Mouse (Mus musculus) kidney, postnatal 0 days (tissue): ENCODE data around the gene Dhodh. TPM values are rescaled to one million over a fixed set of nuclear protein-coding genes. Genes with fewer than 3 reads are reported as not detected.

Source experiments
- ATAC-seq: fragments of 200-750 bp; cut with Nextera tagmentation; replicated peaks from 2 replicates; pipeline ENCODE4 v1.8.0; 2017; ENCODE audit warnings: low read depth, moderate number of reproducible peaks, moderate TSS enrichment, moderate library complexity; ENCODE audit not compliant: low FRiP score
- DNase-seq: peaks from one replicate; pipeline ENCODE4 v3.0.0-alpha.2; 2016; ENCODE audit warnings: low spot score
- H3K27ac ChIP-seq: fragments of 300-500 bp; sonication (generic); 2 replicates; pipeline ENCODE4 v1.5.1; 2014; ENCODE audit warnings: mild to moderate bottlenecking
- H3K27me3 ChIP-seq: fragments of 300-500 bp; sonication (generic); 2 replicates; pipeline ENCODE4 v1.6.1; 2014; ENCODE audit warnings: low read length, mixed read lengths; ENCODE audit not compliant: insufficient read depth
- H3K36me3 ChIP-seq: fragments of 300-500 bp; sonication (generic); 2 replicates; pipeline ENCODE4 v1.6.1; 2014; ENCODE audit warnings: low read length, mixed read lengths; ENCODE audit not compliant: insufficient read depth
- H3K4me1 ChIP-seq: fragments of 300-500 bp; sonication (generic); replicated peaks from 2 replicates; pipeline ENCODE4 v1.6.1; 2014; ENCODE audit warnings: antibody characterized with exemption, low read length, mixed read lengths; ENCODE audit not compliant: insufficient read depth
- H3K4me2 ChIP-seq: fragments of 300-500 bp; sonication (generic); 2 replicates; pipeline ENCODE4 v1.6.1; 2014; ENCODE audit warnings: mild to moderate bottlenecking, low read length, moderate library complexity, mixed read lengths
- H3K4me3 ChIP-seq: fragments of 300-500 bp; sonication (generic); replicated peaks from 2 replicates; pipeline ENCODE4 v1.5.1; 2014; ENCODE audit warnings: low read depth, low read length
- H3K9ac ChIP-seq: fragments of 300-500 bp; sonication (generic); 2 replicates; pipeline ENCODE4 v1.6.1; 2014; ENCODE audit warnings: low read depth, low read length
- H3K9me3 ChIP-seq: fragments of 300-500 bp; sonication (generic); replicated peaks from 2 replicates; pipeline ENCODE4 v1.6.1; 2016; ENCODE audit warnings: low read length, inconsistent platforms, mixed read lengths
- CTCF ChIP-seq: IDR thresholded peaks from 2 replicates; pipeline ENCODE4 v1.5.1; 2016; ENCODE audit warnings: antibody characterized with exemption, low read depth, mild to moderate bottlenecking, moderate library complexity
- WGBS: fragments of 180-500 bp; shearing (Covaris S2); extraction: QIAGEN DNeasy Blood & Tissue Kit; methylation state at CpG from one replicate; pipeline ENCODE4 v1.1.7; 2014; 5-methylcytosine and 5-hydroxymethylcytosine counted together
- polyA plus RNA-seq: library from polyadenylated mRNA; unstranded; fragments of >200 nt; fragmentation: Nextera tagmentation; extraction: Ambion mirVana; gene quantifications from 2 replicates; pipeline ENCODE4 v1.2.1, GENCODE M21; 2015

Dhodh gene
- polyA plus RNA-seq, 1 experiment from 2014 or later, result 30.6 TPM

GRCm38 (mm10) chr8:109551663-109552062 lies 56.8 kb downstream of the Dhodh start:
- TF ChIP-seq CTCF, result peak; percentile 69
- 0 out of 2 replicates have a peak, but pooled peaks have one; percentile 31 for ATAC-seq

GRCm38 (mm10) chr8:109544049-109544448 lies 64.4 kb downstream of the Dhodh start:
- no peak overlapping the region for H3K27ac ChIP-seq
- no peak overlapping the region for H3K4me3 ChIP-seq
- no peaks in the 10 kb centered on the region for H3K4me1 ChIP-seq
- H3K27me3 ChIP-seq, result no peaks in the 10 kb centered on the region
- no peak overlapping the region for H3K9ac ChIP-seq
- TF ChIP-seq CTCF, result no peak
- ATAC-seq, result no peak
- no peak for DNase-seq
- H3K9me3 ChIP-seq, result no peaks in the 10 kb centered on the region
- no peak overlapping the region for H3K4me2 ChIP-seq
- 81% methylated on average over 1 of the region's 3 CpGs for WGBS
- peaks cover 16% of the 10 kb centered on the region for H3K36me3 ChIP-seq

More at GRCm38 (mm10) chr8:109551663-109552062, 56.8 kb downstream of the Dhodh start:
- Histone ChIP-seq H3K4me1 (no peaks in the 10 kb centered on the region), H3K4me3 (no peak overlapping the region), H3K4me2 (no peak overlapping the region), H3K27me3 (no peaks in the 10 kb centered on the region), H3K9ac (no peak overlapping the region), H3K27ac (no peak overlapping the region), H3K36me3 (peaks cover 80% of the 10 kb centered on the region), H3K9me3 (no peaks in the 10 kb centered on the region)
- 37% methylated on average over 3 of the region's 3 CpGs for WGBS
- peak; percentile 37 for DNase-seq

- ATAC-seq, result no peak
- Histone ChIP-seq H3K4me1 (no peaks in the 10 kb centered on the region), H3K4me3 (no peak overlapping the region), H3K27me3 (no peaks in the 10 kb centered on the region), H3K27ac (no peak overlapping the region), H3K36me3 (peaks cover 5% of the 10 kb centered on the region), H3K9me3 (no peaks in the 10 kb centered on the region), H3K9ac (no peak overlapping the region), H3K4me2 (no peak overlapping the region)
- TF ChIP-seq CTCF, result no peak
- no peak for DNase-seq
- WGBS, result 65% methylated on average over 8 of the region's 8 CpGs
Measured at GRCm38 (mm10) chr8:109542748-109543519, 65.5 kb downstream of the Dhodh start.

- ATAC-seq (no peak), DNase-seq (no peak)
- Histone ChIP-seq H3K36me3 (no peaks in the 10 kb centered on the region), H3K4me1 (no peaks in the 10 kb centered on the region), H3K9ac (no peak overlapping the region), H3K9me3 (no peaks in the 10 kb centered on the region), H3K4me2 (no peak overlapping the region), H3K27ac (no peak overlapping the region), H3K27me3 (no peaks in the 10 kb centered on the region), H3K4me3 (no peak overlapping the region)
- TF ChIP-seq CTCF, result no peak
- WGBS, result 78% methylated on average over 5 of the region's 5 CpGs
Measured at GRCm38 (mm10) chr8:109542165-109542564, 66.3 kb downstream of the Dhodh start.

Other genes starting within 250 kb of the Dhodh start
- 0.14 and 0.21 TPM in 2 replicates for gene Pmfbp1, start 114.6 kb downstream of the Dhodh start, polyA plus RNA-seq
- 15.3 and 16.4 TPM in 2 replicates for gene Dhx38, start 42.8 kb downstream of the Dhodh start, polyA plus RNA-seq
- 28.8 and 30.2 TPM in 2 replicates for gene Txnl4b, start 42.8 kb downstream of the Dhodh start, polyA plus RNA-seq
- gene Hp, start 29.5 kb downstream of the Dhodh start, polyA plus RNA-seq, result 7.8 and 8.5 TPM in 2 replicates
- not detected in 2 replicates for gene Pkd1l3, start 5.8 kb upstream of the Dhodh start, polyA plus RNA-seq
- 123 and 134 TPM in 2 replicates for gene Ist1, start 84.6 kb upstream of the Dhodh start, polyA plus RNA-seq
- 21.9 and 22.2 TPM in 2 replicates for gene Zfp821, start 96.9 kb upstream of the Dhodh start, polyA plus RNA-seq
- 4.5 and 4.8 TPM in 2 replicates for gene Atxn1l, start 129.1 kb upstream of the Dhodh start, polyA plus RNA-seq
- gene Ap1g1, start 169.9 kb upstream of the Dhodh start, polyA plus RNA-seq, result 36.0 and 38.2 TPM in 2 replicates